Mouse (Mus musculus) G1E (cell line): ENCODE measurements around the gene Tmem270.

Experiments used
- CTCF ChIP-seq: IDR thresholded peaks from 2 replicates; pipeline ENCODE4 v1.5.1; 2012; ENCODE audit warnings: low read depth, low read length, inconsistent platforms, mixed read lengths
- GATA1 ChIP-seq: IDR thresholded peaks from 2 replicates; pipeline ENCODE4 v1.6.1; 2012; ENCODE audit warnings: borderline replicate concordance, low read length, inconsistent platforms, mixed read lengths
- GATA2 ChIP-seq: IDR thresholded peaks from 2 replicates; pipeline ENCODE4 v1.6.1; 2012; ENCODE audit warnings: low read depth, low read length, inconsistent platforms, borderline replicate concordance
- POLR2AphosphoS5 ChIP-seq: IDR thresholded peaks from 2 replicates; pipeline ENCODE4 v1.6.1; 2012; ENCODE audit warnings: low read depth, low read length, inconsistent platforms; ENCODE audit not compliant: insufficient replicate concordance
- TAL1 ChIP-seq: conservative IDR thresholded peaks from 2 replicates; pipeline ENCODE4 v1.6.1; 2012; ENCODE audit warnings: low read depth, low read length, inconsistent platforms, mixed read lengths

- TF ChIP-seq CTCF (no peak), GATA1 (no peak), TAL1 (no peak), GATA2 (no peak), POLR2AphosphoS5 (no peak)
Measured at GRCm38 (mm10) chr5:134947420-134948084, 41.0 kb upstream of the Tmem270 start.
